Mouse (Mus musculus) hindbrain, embryonic 14.5 days (tissue): Measurements from ENCODE around the gene Map2k6. TPM values are rescaled to one million over a fixed set of nuclear protein-coding genes. Genes with fewer than 3 reads are reported as not detected.
A peak's percentile ranks its signal among the peaks of the same experiment; 100 is the strongest.

Source experiments
- ATAC-seq: fragments of 200-750 bp; cut with Nextera tagmentation; 2 replicates; pipeline ENCODE4 v1.8.0; 2017; ENCODE audit warnings: moderate number of reproducible peaks, mild to moderate bottlenecking, moderate TSS enrichment, moderate library complexity; ENCODE audit not compliant: low FRiP score
- DNase-seq: peaks from one replicate; pipeline ENCODE4 v3.0.0-alpha.2; 2015; ENCODE audit warnings: low spot score
- H3K27ac ChIP-seq: fragments of 300-500 bp; sonication (generic); 2 replicates; pipeline ENCODE4 v1.5.1; 2014; ENCODE audit warnings: mild to moderate bottlenecking, moderate library complexity
- H3K27me3 ChIP-seq: fragments of 300-500 bp; sonication (generic); 2 replicates; pipeline ENCODE4 v1.6.1; 2014; ENCODE audit warnings: mild to moderate bottlenecking, low read length, mixed read lengths; ENCODE audit not compliant: control insufficient read depth, insufficient read depth
- H3K36me3 ChIP-seq: fragments of 300-500 bp; sonication (generic); replicated peaks from 2 replicates; pipeline ENCODE4 v1.6.1; 2014; ENCODE audit not compliant: control insufficient read depth, insufficient read depth
- H3K4me1 ChIP-seq: fragments of 300-500 bp; sonication (generic); replicated peaks from 2 replicates; pipeline ENCODE4 v1.6.1; 2014; ENCODE audit warnings: antibody characterized with exemption, low read length, mixed read lengths; ENCODE audit not compliant: control insufficient read depth, insufficient read depth
- H3K4me2 ChIP-seq: fragments of 300-500 bp; sonication (generic); replicated peaks from 2 replicates; pipeline ENCODE4 v1.6.1; 2014; ENCODE audit warnings: mild to moderate bottlenecking, moderate library complexity
- H3K4me3 ChIP-seq: fragments of 300-500 bp; sonication (generic); replicated peaks from 2 replicates; pipeline ENCODE4 v1.5.1; 2014; ENCODE audit warnings: mild to moderate bottlenecking, low read length
- H3K9ac ChIP-seq: fragments of 300-500 bp; sonication (generic); 2 replicates; pipeline ENCODE4 v1.6.1; 2014
- H3K9me3 ChIP-seq: fragments of 300-500 bp; sonication (generic); 2 replicates; pipeline ENCODE4 v1.6.1; 2016; ENCODE audit warnings: low read length; ENCODE audit not compliant: control insufficient read depth
- WGBS: fragments of 180-500 bp; shearing (Covaris S2); extraction: QIAGEN DNeasy Blood & Tissue Kit; methylation state at CpG from one replicate; pipeline ENCODE4 v1.1.7; 2014; 5-methylcytosine and 5-hydroxymethylcytosine counted together
- polyA plus RNA-seq: library from polyadenylated mRNA; unstranded; fragments of >200 nt; fragmentation: Nextera tagmentation; extraction: Ambion mirVana; gene quantifications from 2 replicates; pipeline ENCODE4 v1.2.1, GENCODE M21; 2014

The Map2k6 gene
- polyA plus RNA-seq, 1 experiment from 2014 or later: 28.3 TPM

GRCm38 (mm10) chr11:110484426-110484825 lies 85.5 kb downstream of the Map2k6 start:
- no peak for DNase-seq
- no peak overlapping the region for H3K27ac ChIP-seq
- peaks cover 10% of the 10 kb centered on the region for H3K4me1 ChIP-seq
- H3K4me3 ChIP-seq: no peak overlapping the region
- H3K9ac ChIP-seq: no peak overlapping the region
- no peaks in the 10 kb centered on the region for H3K36me3 ChIP-seq
- no peaks in the 10 kb centered on the region for H3K9me3 ChIP-seq
- ATAC-seq: no peak
- H3K27me3 ChIP-seq: 0 out of 2 replicates have a peak, but pooled peaks cover 3% of the 10 kb centered on the region
- H3K4me2 ChIP-seq: no peak overlapping the region
- 96% methylated on average over 1 of the region's 1 CpGs for WGBS

- Histone ChIP-seq H3K9ac (no peak overlapping the region), H3K27ac (no peak overlapping the region), H3K9me3 (no peaks in the 10 kb centered on the region), H3K4me2 (no peak overlapping the region), H3K4me3 (no peak overlapping the region), H3K27me3 (0 out of 2 replicates have a peak, but pooled peaks cover 3% of the 10 kb centered on the region), H3K4me1 (peaks cover 4% of the 10 kb centered on the region), H3K36me3 (no peaks in the 10 kb centered on the region)
- 90% methylated on average over 6 of the region's 6 CpGs for WGBS
- DNase-seq (no peak), ATAC-seq (no peak)
These were observed 86.2 kb downstream of the Map2k6 start for GRCm38 (mm10) chr11:110485081-110485480.

- Histone ChIP-seq H3K4me2 (no peak overlapping the region), H3K9ac (no peak overlapping the region), H3K4me3 (no peak overlapping the region), H3K4me1 (no peaks in the 10 kb centered on the region), H3K9me3 (no peaks in the 10 kb centered on the region; the same call in 1 of the 2 replicates), H3K27ac (no peak overlapping the region), H3K27me3 (no peaks in the 10 kb centered on the region), H3K36me3 (peaks cover 11% of the 10 kb centered on the region)
- no peak for ATAC-seq
- DNase-seq: no peak
- 95% methylated on average over 6 of the region's 6 CpGs for WGBS
These were observed 88.9 kb downstream of the Map2k6 start for GRCm38 (mm10) chr11:110487796-110488195.

DNA sequence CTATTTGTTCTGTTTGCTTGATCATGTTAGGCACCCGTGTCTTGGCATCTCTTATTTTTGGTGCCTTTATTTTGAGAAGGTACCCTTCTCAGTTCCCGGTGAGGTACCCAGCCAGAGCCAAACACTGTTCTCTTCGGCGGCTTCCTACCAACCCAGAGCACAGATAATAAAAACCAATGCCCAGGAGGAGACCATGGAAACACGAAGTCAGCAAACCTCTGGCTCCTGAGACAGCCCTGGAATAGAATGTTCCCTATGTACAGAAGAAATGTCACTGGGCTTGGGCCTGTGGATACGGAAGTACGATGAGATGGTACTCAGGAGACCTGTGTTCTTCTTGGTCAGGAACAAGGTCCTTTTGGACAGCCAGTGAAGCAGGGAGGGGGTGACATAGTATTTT lies 89.4 kb downstream of the Map2k6 start:
- Histone ChIP-seq H3K4me2 (no peak overlapping the region), H3K9me3 (no peaks in the 10 kb centered on the region; the same call in 1 of the 2 replicates), H3K9ac (no peak overlapping the region), H3K4me1 (no peaks in the 10 kb centered on the region), H3K27ac (no peak overlapping the region), H3K27me3 (no peaks in the 10 kb centered on the region), H3K36me3 (peaks cover 15% of the 10 kb centered on the region), H3K4me3 (no peak overlapping the region)
- no peak for DNase-seq
- ATAC-seq: no peak
- 95% methylated on average over 7 of the region's 7 CpGs for WGBS

DNA sequence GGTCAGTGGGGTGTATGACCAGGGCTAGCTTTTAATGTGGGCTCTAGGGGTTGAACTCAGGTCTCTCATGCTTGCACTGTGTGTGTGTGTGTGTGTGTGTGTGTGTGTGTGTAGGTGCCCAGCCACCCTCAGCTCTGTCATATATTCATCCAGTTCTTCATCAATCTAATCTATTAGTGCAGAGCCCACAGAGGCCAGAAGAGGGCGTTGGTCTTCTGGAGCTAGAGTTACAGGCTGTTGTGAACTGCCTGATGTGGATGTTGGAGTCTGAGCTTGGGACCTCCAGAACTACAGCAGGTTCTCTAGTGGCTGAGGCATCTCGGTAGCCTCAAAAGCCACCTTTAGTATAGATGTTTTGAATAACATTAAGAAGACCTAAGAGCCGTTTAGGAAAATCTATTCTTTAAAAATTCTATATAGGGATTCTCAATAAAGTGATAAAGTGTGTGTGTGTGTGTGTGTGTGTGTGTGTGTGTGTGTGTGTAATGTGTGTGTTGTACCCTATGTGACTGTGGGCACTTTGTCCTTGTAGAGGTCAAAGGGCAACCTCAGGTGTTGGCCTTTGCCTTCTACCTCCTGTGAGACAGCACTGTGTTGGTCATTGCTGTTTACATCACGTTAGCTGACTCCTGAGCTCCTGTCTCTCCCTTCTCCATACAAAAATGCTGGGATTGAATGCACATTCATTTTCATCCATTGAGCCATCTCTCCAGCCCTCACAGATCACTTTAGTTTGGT lies 96.6 kb downstream of the Map2k6 start:
- H3K27me3 ChIP-seq: no peaks in the 10 kb centered on the region
- no peak overlapping the region for H3K27ac ChIP-seq
- DNase-seq: no peak
- H3K4me2 ChIP-seq: no peak overlapping the region
- no peaks in the 10 kb centered on the region for H3K4me1 ChIP-seq
- no peak overlapping the region for H3K4me3 ChIP-seq
- H3K36me3 ChIP-seq: peaks cover 41% of the 10 kb centered on the region
- H3K9ac ChIP-seq: no peak overlapping the region
- WGBS: 82% methylated on average over 4 of the region's 4 CpGs
- H3K9me3 ChIP-seq: no peaks in the 10 kb centered on the region; the same call in 1 of the 2 replicates
- no peak for ATAC-seq

DNA sequence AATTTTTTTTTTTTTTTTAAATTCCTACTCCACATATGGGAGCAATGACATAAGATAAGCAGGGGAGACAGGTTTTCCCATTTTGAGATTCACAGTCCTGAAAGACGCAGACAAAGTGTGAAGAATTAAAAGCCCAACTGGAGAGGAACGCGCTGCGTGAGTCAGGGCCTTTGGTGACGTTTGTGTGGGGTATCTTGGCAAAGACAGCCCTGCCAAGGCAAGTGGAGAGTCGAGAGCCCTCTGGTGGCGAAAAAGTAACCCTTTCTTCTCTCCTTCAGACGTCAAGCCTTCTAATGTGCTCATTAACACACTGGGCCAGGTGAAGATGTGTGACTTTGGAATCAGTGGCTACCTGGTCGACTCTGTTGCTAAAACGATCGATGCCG lies 97.1 kb downstream of the Map2k6 start:
- Histone ChIP-seq H3K27me3 (no peaks in the 10 kb centered on the region), H3K4me2 (no peak overlapping the region), H3K27ac (no peak overlapping the region), H3K4me3 (no peak overlapping the region), H3K9me3 (no peaks in the 10 kb centered on the region; the same call in 1 of the 2 replicates), H3K4me1 (no peaks in the 10 kb centered on the region), H3K36me3 (peaks cover 46% of the 10 kb centered on the region), H3K9ac (no peak overlapping the region)
- peak; percentile 49 for DNase-seq
- 54% methylated on average over 12 of the region's 12 CpGs for WGBS
- ATAC-seq: no peak

DNA sequence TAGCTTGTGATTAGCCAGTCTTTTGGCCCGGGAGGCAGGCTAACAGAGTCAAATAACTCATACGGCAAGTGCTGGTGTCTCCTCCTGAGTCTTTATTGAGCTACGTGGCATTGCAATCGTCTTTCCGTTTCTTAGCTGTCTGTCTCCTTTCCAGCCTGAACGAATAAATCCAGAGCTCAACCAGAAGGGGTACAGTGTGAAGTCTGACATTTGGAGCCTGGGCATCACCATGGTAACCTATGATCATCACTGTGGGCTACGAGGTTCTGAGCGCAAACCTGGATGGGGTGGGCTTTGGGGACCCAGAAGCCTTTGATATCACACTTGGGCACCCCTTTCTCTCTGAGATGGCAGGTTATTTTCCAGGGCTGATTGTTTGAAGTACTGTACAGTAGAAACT lies 98.8 kb downstream of the Map2k6 start:
- no peak for ATAC-seq

GRCm38 (mm10) chr11:110498651-110499213 lies 99.8 kb downstream of the Map2k6 start:
- Histone ChIP-seq H3K9me3 (no peaks in the 10 kb centered on the region), H3K4me2 (no peak overlapping the region), H3K27me3 (no peaks in the 10 kb centered on the region), H3K4me1 (no peaks in the 10 kb centered on the region), H3K27ac (no peak overlapping the region), H3K9ac (no peak overlapping the region), H3K36me3 (peaks cover 28% of the 10 kb centered on the region), H3K4me3 (no peak overlapping the region)
- DNase-seq: peak; percentile 77
- 0 out of 2 replicates have a peak, but pooled peaks have one; percentile 17 for ATAC-seq
- 66% methylated on average over 6 of the region's 6 CpGs for WGBS

More for the DNA sequence above, 98.8 kb downstream of the Map2k6 start:
- peak overlapping the region; percentile 38; the same call in 1 of the 2 replicates for H3K27ac ChIP-seq
- no peak for DNase-seq
- H3K9me3 ChIP-seq: no peaks in the 10 kb centered on the region
- H3K4me3 ChIP-seq: no peak overlapping the region
- no peaks in the 10 kb centered on the region for H3K27me3 ChIP-seq
- 56% methylated on average over 8 of the region's 8 CpGs for WGBS
- H3K4me2 ChIP-seq: no peak overlapping the region
- no peaks in the 10 kb centered on the region for H3K4me1 ChIP-seq
- H3K36me3 ChIP-seq: peaks cover 36% of the 10 kb centered on the region
- no peak overlapping the region; the same call in 1 of the 2 replicates for H3K9ac ChIP-seq

DNA sequence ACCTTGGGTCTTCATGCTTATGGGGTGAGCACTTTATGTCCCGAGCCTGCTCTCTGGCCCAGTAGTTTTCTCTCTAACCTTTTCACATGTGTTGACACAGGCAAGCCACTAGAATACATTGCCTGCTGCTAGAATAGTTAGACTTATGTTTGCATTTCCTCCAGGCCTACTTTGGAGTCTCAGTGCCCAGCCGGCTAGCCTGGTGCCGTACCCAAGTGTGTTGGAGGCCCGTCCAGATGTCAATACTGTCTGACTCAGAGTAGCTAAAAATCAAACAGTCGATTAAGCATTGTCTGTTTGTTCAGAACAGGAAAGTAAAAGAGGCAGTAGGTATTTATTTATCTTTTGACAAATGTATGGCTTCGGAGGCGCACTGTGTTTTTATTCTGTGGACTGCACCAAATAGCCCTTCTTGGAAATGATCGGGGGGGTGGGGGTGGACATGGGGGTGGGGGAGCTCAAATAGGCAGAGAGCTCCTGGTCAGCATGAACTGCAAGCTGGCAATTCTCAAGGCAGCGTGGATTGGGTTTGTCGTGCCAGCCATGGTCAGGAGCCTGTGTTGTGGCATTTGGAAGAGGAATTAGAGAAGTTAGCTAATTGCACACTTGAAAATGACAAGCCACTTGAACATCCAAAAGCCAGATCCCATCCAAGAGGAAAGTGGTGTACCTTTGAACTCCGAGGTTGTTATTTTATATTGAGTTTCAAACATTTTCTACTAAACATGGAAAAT lies 104.2 kb downstream of the Map2k6 start:
- no peak for ATAC-seq
- H3K27me3 ChIP-seq: no peaks in the 10 kb centered on the region
- H3K4me3 ChIP-seq: no peak overlapping the region
- H3K9ac ChIP-seq: no peak overlapping the region
- DNase-seq: no peak
- H3K36me3 ChIP-seq: peaks cover 30% of the 10 kb centered on the region
- H3K4me2 ChIP-seq: no peak overlapping the region
- H3K4me1 ChIP-seq: no peaks in the 10 kb centered on the region
- 90% methylated on average over 11 of the region's 11 CpGs for WGBS
- H3K27ac ChIP-seq: no peak overlapping the region
- H3K9me3 ChIP-seq: no peaks in the 10 kb centered on the region
